Mouse (Mus musculus) megakaryocyte, embryonic 14.5 days (primary cell): ENCODE data around the gene Dlgap3.

Source experiments
- FLI1 ChIP-seq: IDR thresholded peaks from 2 replicates; pipeline ENCODE4 v1.6.1; 2012; ENCODE audit warnings: low read length, inconsistent platforms, mixed read lengths
- GATA1 ChIP-seq: IDR thresholded peaks from 3 replicates; pipeline ENCODE4 v1.6.1; 2012; ENCODE audit warnings: mixed read lengths, low read length, inconsistent platforms, borderline replicate concordance

GRCm38 (mm10) chr4:127171341-127171905, 2.4 kb downstream of the Dlgap3 start:
- TF ChIP-seq GATA1: no peak
- no peak for TF ChIP-seq FLI1
